8 mouse cellular contexts compared by ENCODE assay signal in the genomic region with DNA sequence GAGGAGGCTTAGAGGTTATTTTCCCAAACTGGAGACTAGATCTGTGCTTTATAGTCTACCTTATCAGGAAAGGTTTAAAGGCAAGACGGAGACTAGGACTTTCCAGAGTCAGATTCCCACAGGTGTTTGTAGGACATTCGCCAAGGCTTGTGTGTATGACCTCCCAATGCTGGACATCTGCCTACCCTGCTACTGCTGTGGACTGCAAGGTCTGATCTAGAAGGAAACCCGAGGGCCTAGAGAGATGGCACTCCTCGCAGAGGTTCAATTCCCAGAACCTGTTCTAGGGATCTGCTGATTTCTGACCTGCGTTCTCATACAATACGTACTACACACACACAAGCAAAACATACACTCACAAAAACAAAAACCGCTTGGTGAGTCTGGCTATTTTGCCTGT. TPM values are rescaled to one million over a fixed set of nuclear protein-coding genes. Genes with fewer than 3 reads are reported as not detected.
A peak's percentile ranks its signal among the peaks of the same experiment; 100 is the strongest.
DNase-seq lines count a peak whose midpoint lies in the region; ATAC-seq and TF ChIP-seq lines count a peak whose summit lies in the region.

No protein-coding gene starts in this region.

- no peak for TF ChIP-seq POLR2A in ES-Bruce4 (IDR thresholded peaks at IDR 0.05; ENCODE audit: insufficient read depth, low read length)
- no peak for TF ChIP-seq POLR2A in embryonic fibroblast, embryonic 13.5 days (IDR thresholded peaks at IDR 0.05; ENCODE audit: low read depth, low read length)

- 54% methylated on average over 7 of the region's 7 CpGs for WGBS in liver, embryonic 12.5 days (ENCODE audit: insufficient replicate concordance)

- H3K36me3 ChIP-seq in ES-Bruce4 (ENCODE audit: control insufficient read depth, insufficient read depth, low read length, poor library complexity, severe bottlenecking) = no peaks in the 10 kb centered on the region
- no peaks in the 10 kb centered on the region for H3K36me3 ChIP-seq in liver, embryonic 12.5 days

- H3K9me3 ChIP-seq in ES-Bruce4 (replicated peaks; ENCODE audit: control insufficient read depth, insufficient read depth, low read length, poor library complexity, severe bottlenecking) = no peaks in the 10 kb centered on the region
- no peaks in the 10 kb centered on the region for H3K9me3 ChIP-seq in liver, embryonic 12.5 days (replicated peaks)

- TF ChIP-seq EP300 in ES-Bruce4 (IDR thresholded peaks at IDR 0.05; ENCODE audit: insufficient read depth, low read depth, low read length) = no peak

- H3K4me2 ChIP-seq in liver, embryonic 12.5 days = peak overlapping the region; percentile 99

- H3K4me3 ChIP-seq in ES-Bruce4 (ENCODE audit: low read depth, low read length) = no peak overlapping the region
- peak overlapping the region; percentile 54; the same call in 1 of the 2 replicates for H3K4me3 ChIP-seq in embryonic fibroblast, embryonic 13.5 days (ENCODE audit: insufficient read depth, low read length)
- H3K4me3 ChIP-seq in liver, embryonic 12.5 days = peak overlapping the region; percentile 72

- no peaks in the 10 kb centered on the region for H3K27me3 ChIP-seq in ES-Bruce4 (ENCODE audit: control insufficient read depth, insufficient read depth, low read length, poor library complexity, severe bottlenecking)
- H3K27me3 ChIP-seq in liver, embryonic 12.5 days (replicated peaks) = peaks cover 34% of the 10 kb centered on the region

- H3K4me1 ChIP-seq in ES-Bruce4 (ENCODE audit: control insufficient read depth, insufficient read depth, low read length) = no peaks in the 10 kb centered on the region
- peaks cover 4% of the 10 kb centered on the region; the same call in 1 of the 2 replicates for H3K4me1 ChIP-seq in embryonic fibroblast, embryonic 13.5 days (ENCODE audit: control insufficient read depth, insufficient read depth, low read length)
- peaks cover 52% of the 10 kb centered on the region for H3K4me1 ChIP-seq in liver, embryonic 12.5 days

- TF ChIP-seq CTCF in ES-Bruce4 (IDR thresholded peaks at IDR 0.05; ENCODE audit: low read depth, low read length) = no peak
- TF ChIP-seq CTCF in embryonic fibroblast, embryonic 13.5 days (IDR thresholded peaks at IDR 0.05; ENCODE audit: borderline replicate concordance, insufficient read depth, low read length) = no peak

- H3K9ac ChIP-seq in ES-Bruce4 (ENCODE audit: low read depth, poor library complexity, severe bottlenecking) = peak overlapping the region; percentile 74
- peak overlapping the region; percentile 82 for H3K9ac ChIP-seq in liver, embryonic 12.5 days

- DNase-seq in heart, adult 11 months = peak; percentile 86
- DNase-seq in heart, adult 9 months (ENCODE audit: low spot score in 2 of 2) = no peak
- no peak for DNase-seq in layer of hippocampus, adult 18-20 months (ENCODE audit: low spot score in 2 of 2)
- no peak for DNase-seq in natural killer cell, adult 2 months (ENCODE audit: low spot score in 2 of 2)
- DNase-seq in ovary, postnatal 10 days (ENCODE audit: low spot score) = no peak

- no peak overlapping the region for H3K27ac ChIP-seq in ES-Bruce4 (ENCODE audit: insufficient read depth, low read length)
- H3K27ac ChIP-seq in embryonic fibroblast, embryonic 13.5 days (ENCODE audit: insufficient read depth, low read length) = no peak overlapping the region
- H3K27ac ChIP-seq in liver, embryonic 12.5 days = no peak overlapping the region

- ATAC-seq in liver, embryonic 12.5 days = no peak

RNA-seq across cellular contexts. Expression of a gene that starts 0.7 kb away (rescaled TPM):
- polyA plus RNA-seq in ES-Bruce4 (2011; ENCODE audit: insufficient read depth, insufficient read length, low read depth, missing spikeins) = 12.6 and 15.3 TPM in 2 replicates
- 19.9 and 41.4 TPM in 2 replicates for polyA plus RNA-seq in embryonic fibroblast, embryonic 13.5 days (2011; ENCODE audit: insufficient read length, low read depth, missing spikeins)
- 6.5 and 7.4 TPM in 2 replicates for polyA plus RNA-seq in liver, embryonic 12.5 days (2016; fragmentation: Nextera tagmentation; extraction: Ambion mirVana)
- 10 to 100 TPM; 16.7 to 20.5 TPM for total RNA-seq in layer of hippocampus, adult 18-20 months (2021)

RNA-seq across cellular contexts. Expression of a gene that starts 32.4 kb away (rescaled TPM):
- polyA plus RNA-seq in ES-Bruce4 (2011; ENCODE audit: insufficient read depth, insufficient read length, low read depth, missing spikeins) = 1,132 and 1,280 TPM in 2 replicates
- 496 and 532 TPM in 2 replicates for polyA plus RNA-seq in embryonic fibroblast, embryonic 13.5 days (2011; ENCODE audit: insufficient read length, low read depth, missing spikeins)
- 174 and 178 TPM in 2 replicates for polyA plus RNA-seq in liver, embryonic 12.5 days (2016; fragmentation: Nextera tagmentation; extraction: Ambion mirVana)
- total RNA-seq in layer of hippocampus, adult 18-20 months (2021) = 100 to 1,000 TPM; 154 to 161 TPM
